Mouse (Mus musculus) MEL (cell line): Measurements from ENCODE around the gene Ddx49. TPM values are rescaled to one million over a fixed set of nuclear protein-coding genes. Genes with fewer than 3 reads are reported as not detected.

Source experiments
- DNase-seq: peaks from one replicate; pipeline ENCODE4 v3.0.0; 2011; ENCODE audit warnings: low read depth, low spot score
- H3K27ac ChIP-seq: 2 replicates; pipeline ENCODE4 v1.5.1; 2012; ENCODE audit warnings: low read depth, mild to moderate bottlenecking, control low read depth, low read length, moderate library complexity; ENCODE audit not compliant: control insufficient read depth
- H3K27me3 ChIP-seq, 2 experiments: fragments of 150-350 bp in 1 of 2; sonication (generic) in 1 of 2; 2 replicates each; pipeline ENCODE4 v1.6.1; 2012; ENCODE audit warnings: low read length in 2 of 2, mild to moderate bottlenecking in 2 of 2, improper control_type of control experiment in 1 of 2, moderate library complexity in 1 of 2; ENCODE audit not compliant: insufficient read depth in 2 of 2, control insufficient read depth in 1 of 2
- H3K36me3 ChIP-seq, 2 experiments: 2 replicates each; pipeline ENCODE4 v1.6.1; 2012 to 2014; ENCODE audit warnings: low read length in 2 of 2, improper control_type of control experiment in 1 of 2, inconsistent platforms in 1 of 2, mild to moderate bottlenecking in 1 of 2; ENCODE audit not compliant: insufficient read depth in 2 of 2, control insufficient read depth in 1 of 2
- H3K4me1 ChIP-seq, 2 experiments: fragments of 150-350 bp in 1 of 2; sonication (generic) in 1 of 2; 2 replicates each; pipeline ENCODE4 v1.6.1; 2012; ENCODE audit warnings: low read length in 2 of 2, improper control_type of control experiment in 1 of 2, mild to moderate bottlenecking in 1 of 2; ENCODE audit not compliant: insufficient read depth in 2 of 2, control insufficient read depth in 1 of 2
- H3K4me3 ChIP-seq, 2 experiments: fragments of 150-350 bp in 1 of 2; sonication (generic) in 1 of 2; 2 replicates each; pipeline ENCODE4 v1.5.1; 2012; ENCODE audit warnings: low read depth in 2 of 2, low read length in 2 of 2, mild to moderate bottlenecking in 2 of 2, moderate library complexity in 2 of 2, control low read depth in 1 of 2, improper control_type of control experiment in 1 of 2; ENCODE audit not compliant: control insufficient read depth in 1 of 2, insufficient read depth in 1 of 2
- H3K79me2 ChIP-seq: 2 replicates; pipeline ENCODE4 v1.6.1; 2012; ENCODE audit warnings: mild to moderate bottlenecking, low read length, moderate library complexity; ENCODE audit not compliant: control insufficient read depth, poor library complexity, insufficient read depth
- H3K9ac ChIP-seq: 2 replicates; pipeline ENCODE4 v1.6.1; 2012; ENCODE audit warnings: low read depth, mild to moderate bottlenecking, control low read depth, low read length, moderate library complexity; ENCODE audit not compliant: control insufficient read depth, poor library complexity, severe bottlenecking
- H3K9me3 ChIP-seq: fragments of 150-350 bp; sonication (generic); replicated peaks from 2 replicates; pipeline ENCODE4 v1.6.1; 2012; ENCODE audit warnings: mild to moderate bottlenecking, low read length, improper control_type of control experiment, moderate library complexity; ENCODE audit not compliant: insufficient read depth
- CHD1 ChIP-seq: IDR thresholded peaks from 2 replicates; pipeline ENCODE4 v1.6.1; 2012; ENCODE audit warnings: low read depth, mild to moderate bottlenecking, inconsistent platforms, low read length, improper control_type of control experiment
- CHD2 ChIP-seq: IDR thresholded peaks from 2 replicates; pipeline ENCODE4 v1.6.1; 2011; ENCODE audit warnings: low read length, improper control_type of control experiment
- E2F4 ChIP-seq: IDR thresholded peaks from 2 replicates; pipeline ENCODE4 v1.6.1; 2011; ENCODE audit warnings: low read depth, low read length, improper control_type of control experiment, borderline replicate concordance
- ELF1 ChIP-seq: IDR thresholded peaks from 2 replicates; pipeline ENCODE4 v1.6.1; 2014; ENCODE audit warnings: low read depth, mild to moderate bottlenecking, inconsistent platforms, low read length, improper control_type of control experiment, moderate library complexity
- HCFC1 ChIP-seq: IDR thresholded peaks from 2 replicates; pipeline ENCODE4 v1.6.1; 2012; ENCODE audit warnings: low read depth, mild to moderate bottlenecking, inconsistent platforms, low read length, improper control_type of control experiment, moderate library complexity
- MAFK ChIP-seq: IDR thresholded peaks from 2 replicates; pipeline ENCODE4 v1.6.1; 2011; ENCODE audit warnings: low read depth, mild to moderate bottlenecking, low read length, improper control_type of control experiment, borderline replicate concordance
- MYC ChIP-seq: IDR thresholded peaks from 2 replicates; pipeline ENCODE4 v1.6.1; 2011; ENCODE audit warnings: low read depth, mild to moderate bottlenecking, low read length, improper control_type of control experiment, moderate library complexity
- SIN3A ChIP-seq: IDR thresholded peaks from 2 replicates; pipeline ENCODE4 v1.6.1; 2012; ENCODE audit warnings: low read length, improper control_type of control experiment, inconsistent platforms
- TBP ChIP-seq: IDR thresholded peaks from 2 replicates; pipeline ENCODE4 v1.8.0; 2011; ENCODE audit warnings: low read depth, low read length, improper control_type of control experiment
- ZMIZ1 ChIP-seq: IDR thresholded peaks from 2 replicates; pipeline ENCODE4 v1.6.1; 2012; ENCODE audit warnings: low read depth, mild to moderate bottlenecking, inconsistent platforms, low read length, improper control_type of control experiment, moderate library complexity
- ZNF384 ChIP-seq: IDR thresholded peaks from 2 replicates; pipeline ENCODE4 v1.6.1; 2012; ENCODE audit warnings: low read depth, mild to moderate bottlenecking, inconsistent platforms, low read length, improper control_type of control experiment
- polyA plus RNA-seq, 2 experiments: library from polyadenylated mRNA; stranded (reverse) in 1 of 2; unstranded in 1 of 2; fragments of >175 nt in 1 of 2; fragments of >200 nt in 1 of 2; gene quantifications; 2 replicates each; pipeline versions ENCODE4 v1.2.1 to v1.2.4; 2012; ENCODE audit warnings: low replicate concordance in 2 of 2, low read depth in 1 of 2; ENCODE audit not compliant: insufficient read length in 2 of 2, insufficient read depth in 1 of 2, missing spikeins in 1 of 2
- total RNA-seq: library from RNA; depleted of rRNA; stranded (reverse); fragments of 300-350 nt; gene quantifications from 2 replicates; pipeline ENCODE4 v1.2.3, GENCODE M21; 2012

The Ddx49 gene
- total and polyA plus RNA-seq, 3 experiments = 102 to 116 TPM; not detected in 1

DNA sequence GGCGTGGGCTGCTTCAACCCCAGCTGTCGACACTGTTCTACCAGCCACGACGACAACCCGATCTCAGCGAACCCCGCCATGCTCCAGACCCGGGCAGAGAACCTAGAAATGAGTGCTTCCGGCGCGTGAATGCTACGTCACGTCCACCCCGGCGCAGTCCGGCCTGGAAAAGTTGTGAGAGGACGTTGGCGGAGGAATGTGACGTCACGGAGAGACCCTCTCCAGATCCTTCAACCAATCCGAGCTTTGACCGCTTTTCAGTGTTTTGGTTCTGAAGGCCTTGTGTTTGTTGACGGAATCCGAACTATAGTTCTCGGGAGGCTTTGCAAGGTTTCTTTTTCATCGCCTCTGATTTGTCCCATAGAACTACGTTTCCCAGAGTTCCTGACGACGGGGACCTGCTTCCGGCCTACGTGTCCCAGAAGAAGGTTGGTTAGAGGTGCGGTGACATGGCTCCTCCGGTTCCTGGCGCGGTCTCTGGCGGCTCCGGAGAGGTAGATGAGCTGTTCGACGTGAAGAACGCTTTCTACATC is at the start of gene Ddx49, which contains the start of gene Cope (continued):
- no peak for TF ChIP-seq MAFK
- peak; percentile 96 for TF ChIP-seq HCFC1
- peak; percentile 90 for TF ChIP-seq ELF1

DNA sequence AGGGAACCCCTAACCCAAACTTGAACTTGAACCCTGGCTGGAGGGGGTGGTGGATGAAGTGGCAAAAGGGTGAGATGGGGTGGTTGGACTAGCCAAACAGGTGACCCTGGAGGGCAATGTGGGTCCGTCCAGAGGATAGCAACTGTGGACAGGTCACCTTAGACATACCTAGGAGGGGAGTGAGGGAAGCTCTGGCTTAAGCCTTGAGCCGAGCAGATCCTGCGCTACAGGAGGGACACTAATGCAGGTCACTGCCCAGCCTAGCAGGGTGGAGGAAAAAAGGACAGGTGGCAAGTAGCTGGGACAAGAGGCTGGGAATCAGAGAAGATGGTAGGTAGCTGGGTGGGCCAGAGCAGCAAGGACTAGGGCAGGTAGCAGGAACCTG is 49.7 kb upstream of the Ddx49 start:
- peak overlapping the region; percentile 98 for H3K9ac ChIP-seq
- peaks cover 60% of the 10 kb centered on the region for H3K79me2 ChIP-seq
- no peaks in the 10 kb centered on the region for H3K27me3 ChIP-seq
- H3K4me1 ChIP-seq = peaks cover 11 to 33% of the 10 kb centered on the region in 2 experiments
- peak overlapping the region; percentile 94 to 96 for H3K4me3 ChIP-seq
- H3K9me3 ChIP-seq = no peaks in the 10 kb centered on the region
- peaks cover 8 to 37% of the 10 kb centered on the region in 2 experiments for H3K36me3 ChIP-seq
- DNase-seq = no peak
- no peak overlapping the region for H3K27ac ChIP-seq
- TF ChIP-seq TBP = no peak
- no peak for TF ChIP-seq MYC
- TF ChIP-seq SIN3A = peak; percentile 11; the same call in 1 of the 2 replicates
- TF ChIP-seq ZNF384 = no peak
- no peak for TF ChIP-seq ELF1
- 0 out of 2 replicates have a peak, but pooled peaks have one; percentile 62 for TF ChIP-seq CHD1
- no peak for TF ChIP-seq E2F4

DNA sequence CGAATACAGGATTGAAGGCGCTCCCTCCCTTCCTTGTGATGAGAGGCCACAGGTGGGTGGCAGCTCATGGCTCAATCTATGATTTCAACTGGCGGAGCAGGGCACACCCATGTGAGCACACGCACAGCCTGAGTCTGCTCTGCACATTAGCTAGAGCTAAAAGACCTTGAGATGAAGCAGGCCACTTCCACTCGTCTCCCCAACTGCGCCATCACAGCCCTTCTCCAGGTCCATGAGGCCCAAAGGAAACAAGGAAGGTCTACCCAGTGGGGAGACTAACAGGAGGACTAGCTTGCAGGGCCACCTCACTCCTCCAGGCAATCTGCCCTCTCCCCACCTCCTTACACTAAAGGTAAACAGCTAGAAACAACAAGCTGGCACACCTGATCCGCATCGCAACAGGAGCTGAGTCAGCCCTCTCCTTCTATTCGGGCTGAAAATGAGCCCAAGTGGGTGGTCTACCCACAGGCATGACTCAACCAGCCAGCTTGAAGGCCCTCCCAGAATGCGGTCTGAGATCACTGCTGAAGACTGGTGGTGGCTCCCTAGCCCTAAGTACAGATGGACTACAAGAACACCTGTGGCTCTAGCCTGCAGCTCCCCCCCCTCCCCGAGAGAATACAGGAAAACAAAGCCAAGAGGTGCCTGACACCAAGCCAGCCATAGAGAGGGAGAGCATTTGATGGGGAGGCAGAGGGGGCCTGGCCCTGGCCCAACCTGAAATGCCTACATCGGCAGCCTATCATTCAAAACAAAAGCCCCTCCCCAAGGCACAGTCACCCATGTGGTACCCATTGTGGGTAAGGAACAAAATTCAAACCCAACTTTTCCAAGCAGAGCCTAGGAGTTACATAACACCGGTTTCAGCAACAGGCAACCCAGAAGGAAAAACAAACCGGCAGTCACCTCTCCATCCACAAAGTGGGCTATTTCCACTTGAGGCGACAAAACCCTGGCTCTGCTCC is 49.0 kb upstream of the Ddx49 start:
- peak overlapping the region; percentile 98 for H3K9ac ChIP-seq
- H3K9me3 ChIP-seq = no peaks in the 10 kb centered on the region
- H3K36me3 ChIP-seq = peaks cover 10 to 34% of the 10 kb centered on the region in 2 experiments
- peaks cover 9 to 32% of the 10 kb centered on the region in 2 experiments for H3K4me1 ChIP-seq
- peak overlapping the region; percentile 94 to 96 for H3K4me3 ChIP-seq
- H3K27me3 ChIP-seq = no peaks in the 10 kb centered on the region
- DNase-seq = no peak
- H3K27ac ChIP-seq = no peak overlapping the region
- H3K79me2 ChIP-seq = peaks cover 65% of the 10 kb centered on the region
- no peak for TF ChIP-seq CHD2
- 0 out of 2 replicates have a peak, but pooled peaks have one; percentile 10 for TF ChIP-seq SIN3A
- TF ChIP-seq ZMIZ1 = no peak
